Mouse (Mus musculus): ENCODE measurements around the gene Wnt3a. TPM values are rescaled to one million over a fixed set of nuclear protein-coding genes. Genes with fewer than 3 reads are reported as not detected.

Gene Wnt3a
- total and polyA plus RNA-seq, 3 experiments: not detected

DNA sequence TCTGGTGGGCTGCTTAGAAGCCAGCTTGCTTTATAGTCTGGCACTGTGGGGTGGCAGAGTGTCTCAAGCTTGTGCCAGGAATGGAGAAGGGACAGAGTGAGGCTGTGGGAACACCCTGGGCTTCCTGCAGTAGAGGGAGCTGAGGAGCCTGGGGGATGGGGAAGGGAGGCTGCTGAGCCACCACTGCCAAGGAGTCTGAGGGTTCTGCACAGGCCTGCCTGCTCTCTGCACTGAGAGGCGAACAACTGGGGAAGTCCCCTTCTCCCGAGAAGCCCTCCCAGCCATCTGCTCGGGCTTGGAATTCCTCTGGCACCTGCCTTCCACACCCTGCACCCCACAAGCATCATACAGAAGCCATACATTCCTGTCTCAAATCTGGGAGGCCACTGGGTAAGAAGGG lies 48.7 kb downstream of the Wnt3a start:
- Histone ChIP-seq H3K9me3 (replicated peaks; ENCODE audit: insufficient read depth, low read length) (no peaks in the 10 kb centered on the region), H3K79me2 (ENCODE audit: control insufficient read depth, insufficient read depth, low read length, poor library complexity) (no peaks in the 10 kb centered on the region), H3K27ac (ENCODE audit: control insufficient read depth, low read depth, low read length) (no peak overlapping the region), H3K4me1 (ENCODE audit: control insufficient read depth in 1 of 2, insufficient read depth in 2 of 2, low read length in 2 of 2) (no peaks in the 10 kb centered on the region), H3K27me3 (ENCODE audit: control insufficient read depth in 1 of 2, insufficient read depth in 2 of 2, low read length in 2 of 2) (peaks cover 21 to 33% of the 10 kb centered on the region in 2 experiments), H3K4me3 (ENCODE audit: control insufficient read depth in 1 of 2, insufficient read depth in 1 of 2, low read depth in 2 of 2, low read length in 2 of 2) (no peak overlapping the region), H3K36me3 (ENCODE audit: control insufficient read depth in 1 of 2, insufficient read depth in 2 of 2, low read length in 2 of 2) (no peaks in the 10 kb centered on the region), H3K9ac (ENCODE audit: control insufficient read depth, low read depth, low read length, poor library complexity, severe bottlenecking) (no peak overlapping the region)
- no peak for DNase-seq (ENCODE audit: low read depth, low spot score)
- TF ChIP-seq ZC3H11A (IDR thresholded peaks at IDR 0.05; ENCODE audit: low read depth, low read length) (no peak), ELF1 (IDR thresholded peaks at IDR 0.05; ENCODE audit: low read depth, low read length) (no peak), MAZ (IDR thresholded peaks at IDR 0.05; ENCODE audit: low read depth, low read length) (no peak), UBTF (IDR thresholded peaks at IDR 0.05; ENCODE audit: borderline replicate concordance, insufficient read depth, low read depth, low read length) (no peak), USF1 (IDR thresholded peaks at IDR 0.05; ENCODE audit: low read depth, low read length) (no peak), ZKSCAN1 (IDR thresholded peaks at IDR 0.05; ENCODE audit: low read depth, low read length) (no peak), BHLHE40 (IDR thresholded peaks at IDR 0.05; ENCODE audit: borderline replicate concordance, low read depth, low read length) (no peak), TCF12 (IDR thresholded peaks at IDR 0.05; ENCODE audit: low read depth, low read length) (no peak), SIN3A (IDR thresholded peaks at IDR 0.05; ENCODE audit: low read length) (no peak), NRF1 (IDR thresholded peaks at IDR 0.05; ENCODE audit: insufficient read depth, low read depth, low read length, poor library complexity, severe bottlenecking) (no peak), TAL1 (IDR thresholded peaks at IDR 0.05; ENCODE audit: low read length) (no peak), ZMIZ1 (IDR thresholded peaks at IDR 0.05; ENCODE audit: low read depth, low read length) (no peak), JUND (IDR thresholded peaks at IDR 0.05; ENCODE audit: low read depth, low read length) (no peak), MAX (IDR thresholded peaks at IDR 0.05; ENCODE audit: low read length) (no peak), RAD21 (IDR thresholded peaks at IDR 0.05; ENCODE audit: low read depth, low read length) (no peak), CHD1 (IDR thresholded peaks at IDR 0.05; ENCODE audit: low read depth, low read length) (no peak), CHD2 (IDR thresholded peaks at IDR 0.05; ENCODE audit: low read length) (no peak), MXI1 (IDR thresholded peaks at IDR 0.05; ENCODE audit: low read depth, low read length) (no peak), MEF2A (IDR thresholded peaks at IDR 0.05; ENCODE audit: extremely low read depth, insufficient replicate concordance, low read depth, low read length, poor library complexity, severe bottlenecking) (no peak), SMC3 (IDR thresholded peaks at IDR 0.05; ENCODE audit: low read depth, low read length) (no peak)

DNA sequence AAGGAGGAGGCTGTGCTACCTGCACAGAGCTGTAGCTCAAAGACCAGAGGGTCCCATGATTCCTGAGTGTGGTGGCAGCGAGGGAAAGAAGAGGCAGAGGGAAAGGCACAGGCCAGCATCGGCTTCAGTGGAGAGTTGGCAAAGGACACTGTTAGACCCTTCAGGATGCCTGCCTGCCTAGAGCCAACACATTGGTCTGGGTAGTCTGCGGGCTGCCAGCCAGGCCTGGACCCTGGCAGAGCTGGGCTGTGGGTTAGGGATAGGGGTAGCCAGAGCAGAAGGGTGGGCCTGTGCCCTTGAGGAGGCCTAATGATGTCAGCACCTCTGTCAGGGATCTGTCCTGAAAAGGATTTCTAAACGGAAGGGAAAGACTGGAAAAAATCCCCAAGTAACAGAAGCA lies 50.8 kb downstream of the Wnt3a start:
- Histone ChIP-seq H3K79me2 (ENCODE audit: control insufficient read depth, insufficient read depth, low read length, poor library complexity) (no peaks in the 10 kb centered on the region), H3K9me3 (replicated peaks; ENCODE audit: insufficient read depth, low read length) (no peaks in the 10 kb centered on the region), H3K4me3 (ENCODE audit: control insufficient read depth in 1 of 2, insufficient read depth in 1 of 2, low read depth in 2 of 2, low read length in 2 of 2) (no peak overlapping the region), H3K27ac (ENCODE audit: control insufficient read depth, low read depth, low read length) (no peak overlapping the region), H3K36me3 (ENCODE audit: control insufficient read depth in 1 of 2, insufficient read depth in 2 of 2, low read length in 2 of 2) (no peaks in the 10 kb centered on the region), H3K4me1 (ENCODE audit: control insufficient read depth in 1 of 2, insufficient read depth in 2 of 2, low read length in 2 of 2) (no peaks in the 10 kb centered on the region), H3K27me3 (ENCODE audit: control insufficient read depth in 1 of 2, insufficient read depth in 2 of 2, low read length in 2 of 2) (peaks cover 18 to 23% of the 10 kb centered on the region in 2 experiments), H3K9ac (ENCODE audit: control insufficient read depth, low read depth, low read length, poor library complexity, severe bottlenecking) (no peak overlapping the region)
- TF ChIP-seq MYC (IDR thresholded peaks at IDR 0.05; ENCODE audit: low read depth, low read length): no peak
- no peak for TF ChIP-seq RAD21 (IDR thresholded peaks at IDR 0.05; ENCODE audit: low read depth, low read length)
- no peak for TF ChIP-seq TAL1 (IDR thresholded peaks at IDR 0.05; ENCODE audit: low read length)
- no peak for TF ChIP-seq ZKSCAN1 (IDR thresholded peaks at IDR 0.05; ENCODE audit: low read depth, low read length)
- TF ChIP-seq USF2 (IDR thresholded peaks at IDR 0.05; ENCODE audit: borderline replicate concordance in 1 of 2, insufficient read depth in 1 of 2, low read depth in 1 of 2, low read length in 2 of 2): no peak
- no peak for TF ChIP-seq E2F4 (IDR thresholded peaks at IDR 0.05; ENCODE audit: borderline replicate concordance, low read depth, low read length)
- TF ChIP-seq TCF12 (IDR thresholded peaks at IDR 0.05; ENCODE audit: low read depth, low read length): no peak
- no peak for TF ChIP-seq HCFC1 (IDR thresholded peaks at IDR 0.05; ENCODE audit: low read depth, low read length)
- TF ChIP-seq POLR2A (IDR thresholded peaks at IDR 0.05; ENCODE audit: control insufficient read depth in 1 of 2, insufficient read depth in 1 of 2, low read depth in 1 of 2, low read length in 2 of 2, poor library complexity in 1 of 2): no peak
- no peak for TF ChIP-seq POLR2AphosphoS2 (IDR thresholded peaks at IDR 0.05; ENCODE audit: low read length)
- TF ChIP-seq CHD2 (IDR thresholded peaks at IDR 0.05; ENCODE audit: low read length): no peak
- no peak for TF ChIP-seq MAFK (IDR thresholded peaks at IDR 0.05; ENCODE audit: borderline replicate concordance, low read depth, low read length)
- TF ChIP-seq MAZ (IDR thresholded peaks at IDR 0.05; ENCODE audit: low read depth, low read length): no peak
- TF ChIP-seq UBTF (IDR thresholded peaks at IDR 0.05; ENCODE audit: borderline replicate concordance, insufficient read depth, low read depth, low read length): no peak
- no peak for TF ChIP-seq NRF1 (IDR thresholded peaks at IDR 0.05; ENCODE audit: insufficient read depth, low read depth, low read length, poor library complexity, severe bottlenecking)
- no peak for TF ChIP-seq ETS1 (IDR thresholded peaks at IDR 0.05; ENCODE audit: low read depth, low read length)
- TF ChIP-seq CTCF (IDR thresholded peaks at IDR 0.05 in 2 of 3, conservative IDR thresholded peaks at IDR 0.05 in 1 of 3; ENCODE audit: control insufficient read depth in 1 of 3, insufficient read depth in 1 of 3, low read depth in 2 of 3, low read length in 3 of 3, poor library complexity in 1 of 3, severe bottlenecking in 1 of 3): no peak
- TF ChIP-seq SIN3A (IDR thresholded peaks at IDR 0.05; ENCODE audit: low read length): no peak
- no peak for DNase-seq (ENCODE audit: low read depth, low spot score)

All from MEL (cell line).